Mouse (Mus musculus): ENCODE measurements at regions not wholly inside any gene's neighbourhood (a gene's known extent, or its start where the extent isn't known, plus 50 kb on each side); places are given as distances from the start of the nearest gene placed in this dataset.
A peak's percentile ranks its signal among the peaks of the same experiment; 100 is the strongest.
"Not testable (repeated sequence)": the region's sequence is repeated elsewhere in the genome, so short reads cannot be mapped to it uniquely, and the experiment has no call there.

GRCm38 (mm10) chr2:135525779-135526178 is 133.0 kb upstream of the Plcb4 start:
- no peak for ATAC-seq (replicated peaks; ENCODE audit: low FRiP score, low TSS enrichment, poor library complexity, severe bottlenecking)

- ATAC-seq (replicated peaks; ENCODE audit: low FRiP score, low TSS enrichment, poor library complexity, severe bottlenecking) = no peak
Observed at GRCm38 (mm10) chr2:135529619-135530018, 129.2 kb upstream of the Plcb4 start.

GRCm38 (mm10) chr2:135536303-135536871 is 122.4 kb upstream of the Plcb4 start:
- peak; percentile 70 for ATAC-seq (replicated peaks; ENCODE audit: low FRiP score, low TSS enrichment, poor library complexity, severe bottlenecking)

DNA sequence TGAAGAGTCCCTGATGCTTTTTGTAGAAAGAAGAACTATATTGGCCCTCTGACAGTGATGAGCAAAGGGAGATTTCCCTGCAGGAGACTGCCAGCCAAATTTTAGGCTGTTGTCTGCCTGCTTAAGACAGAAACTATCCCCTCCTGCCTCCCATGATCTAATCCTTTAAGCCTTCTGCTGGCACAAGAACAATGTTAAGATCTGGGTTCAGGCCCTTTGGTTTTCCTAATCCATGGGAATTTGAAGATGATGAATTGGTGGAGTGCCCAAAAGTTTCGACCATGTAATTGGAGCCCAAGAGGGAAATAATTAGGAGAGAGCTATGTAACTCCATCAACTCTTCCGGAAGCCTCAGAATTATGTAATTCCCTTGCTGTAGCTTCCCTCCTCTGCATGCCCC is 120.8 kb upstream of the Plcb4 start:
- ATAC-seq (replicated peaks; ENCODE audit: low FRiP score, low TSS enrichment, poor library complexity, severe bottlenecking) = no peak

DNA sequence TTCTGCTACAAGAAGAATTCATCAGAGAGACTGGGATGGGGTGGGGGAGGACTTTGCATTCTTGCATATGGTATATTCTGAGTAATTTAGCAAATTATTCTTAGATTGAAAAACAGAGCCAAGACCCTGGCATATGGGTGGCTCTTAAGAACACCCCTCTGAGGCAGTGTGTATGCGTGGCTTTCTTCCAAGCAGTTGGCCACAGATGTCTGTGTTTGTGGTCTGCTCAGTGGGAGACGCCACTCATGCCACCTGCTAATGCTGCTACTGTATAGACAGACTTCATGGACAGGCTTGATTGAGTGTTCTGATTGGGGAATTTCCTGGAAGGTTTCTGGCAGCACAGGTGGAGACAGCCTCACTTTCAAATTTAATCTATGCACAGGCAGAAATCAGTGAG is 117.8 kb upstream of the Plcb4 start:
- no peak for ATAC-seq (replicated peaks; ENCODE audit: low FRiP score, low TSS enrichment, poor library complexity, severe bottlenecking)

DNA sequence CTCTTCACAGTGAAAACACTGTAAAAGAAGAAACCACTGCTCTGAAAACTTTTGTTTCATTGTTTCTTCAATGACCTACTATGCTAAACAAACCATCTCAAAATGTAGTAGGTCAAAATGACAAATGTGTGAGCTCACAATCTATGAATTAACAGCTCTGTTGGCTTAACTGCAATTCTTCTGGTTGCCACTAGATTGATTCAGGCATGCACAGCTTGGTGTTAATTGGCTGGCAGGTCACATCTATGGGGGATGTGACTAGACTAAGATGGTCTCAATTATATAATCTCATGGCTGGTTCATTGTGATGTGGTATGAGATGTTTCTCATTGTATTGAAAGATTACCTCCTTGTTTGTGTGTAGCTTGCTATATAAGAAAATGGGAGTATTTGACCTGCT is 116.9 kb upstream of the Plcb4 start:
- peak; percentile 56; the same call in 1 of the 2 replicates for ATAC-seq (replicated peaks; ENCODE audit: low FRiP score, low TSS enrichment, poor library complexity, severe bottlenecking)

- ATAC-seq (replicated peaks; ENCODE audit: low FRiP score, low TSS enrichment, poor library complexity, severe bottlenecking) = no peak
Observed at GRCm38 (mm10) chr2:135544882-135545281, 113.9 kb upstream of the Plcb4 start.

DNA sequence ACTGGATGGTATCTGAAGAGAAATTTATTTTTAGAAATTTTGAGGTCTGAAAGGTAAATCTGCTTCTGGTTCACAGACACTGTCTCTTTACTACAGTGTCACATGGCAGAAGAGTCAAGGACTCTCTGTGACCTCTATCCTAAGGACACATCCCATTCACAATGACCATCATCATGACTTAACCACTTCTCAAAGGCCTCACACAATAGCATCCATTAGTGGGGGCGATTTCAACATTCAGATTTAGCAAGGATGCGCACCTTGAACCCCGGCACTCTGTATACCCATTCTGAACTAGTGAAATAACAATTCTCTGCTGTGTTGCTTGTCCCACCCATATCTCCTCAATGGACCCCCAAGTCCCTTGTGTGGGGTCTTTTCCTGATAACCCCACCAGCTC is 110.8 kb upstream of the Plcb4 start:
- ATAC-seq (replicated peaks; ENCODE audit: low FRiP score, low TSS enrichment, poor library complexity, severe bottlenecking) = no peak

- ATAC-seq (replicated peaks; ENCODE audit: low FRiP score, low TSS enrichment, poor library complexity, severe bottlenecking) = no peak
Observed at GRCm38 (mm10) chr2:135553031-135553430, 105.8 kb upstream of the Plcb4 start.

DNA sequence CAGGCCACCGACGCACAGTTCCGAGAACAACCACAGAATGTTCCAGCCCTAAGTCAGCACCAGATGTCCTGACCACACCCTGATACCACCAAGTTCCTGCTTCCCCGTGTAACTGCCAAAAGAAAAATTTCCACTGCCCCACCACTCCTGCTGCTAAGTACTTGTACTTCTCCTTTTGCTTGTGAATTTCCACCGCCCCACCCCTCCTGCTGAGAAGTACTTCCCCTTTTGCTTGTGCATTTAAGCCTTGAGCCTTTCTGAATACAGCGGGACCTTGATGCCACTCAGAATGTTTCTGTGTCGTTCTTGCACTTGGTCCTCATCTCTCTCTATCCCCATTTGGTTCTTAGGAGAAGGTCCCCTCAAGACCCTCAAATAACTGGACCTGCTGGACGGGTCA is 100.8 kb upstream of the Plcb4 start:
- ATAC-seq (replicated peaks; ENCODE audit: low FRiP score, low TSS enrichment, poor library complexity, severe bottlenecking) = not testable (repeated sequence)

GRCm38 (mm10) chr2:135559328-135559727 is 99.5 kb upstream of the Plcb4 start:
- no peak for ATAC-seq (replicated peaks; ENCODE audit: low FRiP score, low TSS enrichment, poor library complexity, severe bottlenecking)

DNA sequence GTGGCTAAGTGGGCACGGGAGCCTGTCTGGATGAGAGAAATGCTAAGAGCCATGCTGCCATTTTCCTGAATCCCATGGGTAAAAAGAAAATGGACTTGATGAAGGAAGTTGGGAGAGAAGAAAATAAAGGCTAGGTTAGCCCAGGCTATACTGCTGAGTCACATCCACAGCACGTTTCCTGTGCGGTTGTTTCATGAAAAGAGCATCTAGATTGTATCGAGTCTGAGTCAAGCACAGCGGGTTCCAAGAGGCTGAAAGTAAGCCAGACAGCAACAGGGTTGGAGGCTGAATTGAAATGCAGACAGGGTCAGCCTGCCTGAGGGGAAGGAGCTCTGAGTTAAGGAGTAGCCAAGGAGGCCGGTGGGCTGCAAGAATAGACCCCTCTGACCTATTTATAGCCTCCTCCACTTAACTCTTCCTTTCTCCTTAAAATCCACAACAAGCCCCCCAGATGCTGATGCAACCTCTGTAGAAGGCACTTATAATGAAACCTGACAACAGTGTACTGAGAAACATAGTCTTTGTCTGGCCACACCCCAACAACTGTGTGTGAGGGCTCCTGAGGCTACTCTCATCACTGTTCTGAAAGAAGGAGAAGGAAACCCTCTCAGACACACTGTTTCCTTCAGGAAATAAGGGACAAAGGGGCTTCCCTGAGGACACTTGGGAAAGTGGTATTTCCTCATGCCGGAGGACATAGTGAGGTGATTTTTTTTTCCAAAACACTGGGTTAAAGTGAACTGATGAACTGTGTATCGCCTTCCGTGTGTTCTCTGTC is 98.7 kb upstream of the Plcb4 start:
- ATAC-seq (replicated peaks; ENCODE audit: low FRiP score, low TSS enrichment, poor library complexity, severe bottlenecking) = no peak

GRCm38 (mm10) chr2:135560856-135561255 is 98.0 kb upstream of the Plcb4 start:
- ATAC-seq (replicated peaks; ENCODE audit: low FRiP score, low TSS enrichment, poor library complexity, severe bottlenecking) = no peak

GRCm38 (mm10) chr2:135561716-135562115 is 97.1 kb upstream of the Plcb4 start:
- ATAC-seq (replicated peaks; ENCODE audit: low FRiP score, low TSS enrichment, poor library complexity, severe bottlenecking) = no peak

DNA sequence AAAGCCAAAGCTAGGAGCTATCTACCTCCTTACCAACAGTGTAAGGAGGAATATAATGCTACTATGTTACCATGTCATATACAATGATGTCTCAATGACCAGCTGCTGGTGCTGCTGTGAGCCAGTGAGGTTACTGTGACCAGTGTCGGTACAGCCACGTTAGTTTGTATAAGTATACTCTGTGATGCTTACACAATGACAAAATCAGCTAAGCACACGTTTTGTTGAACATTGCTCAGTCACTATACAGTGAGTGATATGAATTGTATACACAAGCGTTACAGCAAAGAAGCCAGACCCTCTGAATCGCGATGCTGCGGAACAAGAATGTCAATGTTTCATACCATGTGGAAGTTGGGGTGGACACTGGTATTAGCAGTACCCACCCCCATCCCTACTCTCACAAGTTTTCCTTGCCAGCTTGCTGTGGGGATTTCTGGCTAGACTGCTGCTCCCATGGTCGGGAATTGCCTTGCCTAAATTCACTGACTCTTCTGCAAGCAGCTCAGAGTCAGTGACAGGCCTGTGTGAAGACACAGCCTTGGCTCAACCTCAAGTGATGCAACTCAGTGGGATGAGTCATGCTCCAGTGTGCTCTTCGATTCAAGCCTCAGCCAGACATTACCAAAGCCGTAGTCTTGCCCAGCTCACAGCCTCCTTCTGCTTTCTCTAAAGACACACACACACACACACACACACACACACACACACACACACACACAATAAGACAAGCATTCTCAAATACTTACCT is 96.5 kb upstream of the Plcb4 start:
- ATAC-seq (replicated peaks; ENCODE audit: low FRiP score, low TSS enrichment, poor library complexity, severe bottlenecking) = no peak

DNA sequence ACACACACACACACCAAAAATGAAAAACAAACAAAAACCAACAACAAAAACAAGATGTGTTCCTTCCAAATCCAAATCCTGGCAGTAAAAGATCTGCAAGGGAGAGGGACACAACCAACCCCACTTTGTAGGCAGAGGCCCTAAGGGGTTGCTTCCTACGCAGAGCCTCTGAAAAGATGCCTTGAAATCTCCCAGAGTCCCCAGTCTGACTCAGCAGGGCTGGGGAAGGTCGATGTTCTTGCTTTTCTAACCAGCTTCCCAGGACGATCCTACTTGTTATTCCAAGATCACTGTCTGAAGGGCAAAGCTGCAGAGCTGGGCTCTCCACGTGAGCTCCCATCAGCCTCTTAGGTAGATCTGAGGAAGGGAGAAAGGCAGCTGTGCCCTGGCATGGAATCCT is 94.6 kb upstream of the Plcb4 start:
- ATAC-seq (replicated peaks; ENCODE audit: low FRiP score, low TSS enrichment, poor library complexity, severe bottlenecking) = no peak

- ATAC-seq (replicated peaks; ENCODE audit: low FRiP score, low TSS enrichment, poor library complexity, severe bottlenecking) = no peak
Observed at GRCm38 (mm10) chr2:135568350-135568749, 90.5 kb upstream of the Plcb4 start.

DNA sequence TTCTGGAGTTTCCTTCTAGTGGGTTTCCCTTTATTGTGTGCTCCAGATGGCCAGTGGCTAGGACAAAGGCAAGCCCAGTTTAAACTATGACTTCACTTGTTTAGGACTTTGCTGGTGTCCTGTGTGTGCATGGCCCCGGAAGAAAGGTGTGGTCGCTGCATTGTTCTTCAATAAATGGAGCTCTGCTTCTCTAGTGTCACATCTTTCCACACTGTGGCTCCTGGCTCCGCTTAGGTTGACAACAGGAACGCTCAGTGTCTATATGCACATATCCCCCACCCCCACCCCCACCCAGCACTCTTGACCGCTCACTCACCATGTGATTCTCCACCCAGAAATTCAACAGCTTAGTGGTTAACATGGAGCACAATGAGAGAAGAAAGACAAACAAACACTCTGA is 87.2 kb upstream of the Plcb4 start:
- no peak for ATAC-seq (replicated peaks; ENCODE audit: low FRiP score, low TSS enrichment, poor library complexity, severe bottlenecking)

- ATAC-seq (replicated peaks; ENCODE audit: low FRiP score, low TSS enrichment, poor library complexity, severe bottlenecking) = no peak
Observed at GRCm38 (mm10) chr2:135577228-135577627, 81.6 kb upstream of the Plcb4 start.

- no peak for ATAC-seq (replicated peaks; ENCODE audit: low FRiP score, low TSS enrichment, poor library complexity, severe bottlenecking)
Observed at GRCm38 (mm10) chr2:135578135-135578534, 80.7 kb upstream of the Plcb4 start.

DNA sequence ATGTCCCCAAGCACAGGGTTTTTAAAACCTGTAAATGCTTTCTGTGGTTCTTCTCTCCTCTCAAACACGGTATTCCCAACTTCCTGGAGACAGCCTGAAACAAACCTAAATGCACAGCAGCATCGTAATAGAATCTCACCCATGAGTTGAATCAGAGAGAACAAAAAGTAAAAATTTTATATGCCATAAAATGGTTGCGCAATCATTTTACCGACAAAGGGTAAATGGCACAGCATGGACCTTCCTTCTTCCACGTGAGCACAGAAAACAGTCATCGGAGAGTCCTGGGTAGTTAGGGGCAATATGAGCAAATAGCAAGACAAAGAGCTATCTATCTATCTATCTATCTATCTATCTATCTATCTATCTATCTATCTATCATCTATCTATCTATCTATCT is 79.3 kb upstream of the Plcb4 start:
- ATAC-seq (replicated peaks; ENCODE audit: low FRiP score, low TSS enrichment, poor library complexity, severe bottlenecking) = no peak
